Mouse (Mus musculus): ENCODE results near the gene Shb.

Gene Shb

DNA sequence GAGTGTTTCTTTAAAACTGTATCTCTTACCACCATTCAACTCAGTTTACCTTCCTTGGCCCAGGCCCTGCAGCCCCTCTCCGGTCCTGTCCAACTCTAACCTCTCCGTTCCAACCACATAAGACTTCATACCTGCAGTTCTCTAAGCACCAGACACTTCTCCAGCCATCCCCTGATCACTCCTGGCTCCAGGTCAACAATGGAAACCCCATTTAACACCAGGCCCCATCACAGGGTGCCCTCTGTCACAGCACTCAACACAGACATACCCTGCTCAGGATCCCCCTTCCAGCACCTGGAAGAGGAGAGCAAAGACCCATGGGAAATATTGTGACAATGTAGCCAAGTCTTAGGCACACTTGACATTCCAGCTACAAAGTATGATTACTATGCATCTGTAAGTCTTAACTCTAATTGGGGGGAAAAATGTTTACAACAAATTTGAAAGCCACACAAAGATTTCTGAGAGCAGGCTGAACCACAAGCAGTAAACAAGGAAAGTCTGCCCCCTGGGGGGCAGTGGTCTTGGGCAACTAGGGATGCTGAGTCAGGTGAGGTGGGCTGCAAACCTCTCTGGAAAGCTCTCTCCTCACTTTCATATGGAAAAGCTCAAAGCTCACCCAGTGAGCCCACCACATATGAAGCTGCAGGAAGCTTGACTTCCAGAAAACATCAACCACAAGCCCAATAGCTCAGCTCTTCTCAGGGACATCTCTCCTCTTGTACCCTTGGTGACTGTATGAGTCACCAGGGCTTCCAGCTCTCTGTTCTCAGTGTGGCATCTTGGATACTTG, 4.5 kb downstream of the Shb start:
- no peak for DNase-seq (ENCODE audit: low read depth, low spot score)

DNA sequence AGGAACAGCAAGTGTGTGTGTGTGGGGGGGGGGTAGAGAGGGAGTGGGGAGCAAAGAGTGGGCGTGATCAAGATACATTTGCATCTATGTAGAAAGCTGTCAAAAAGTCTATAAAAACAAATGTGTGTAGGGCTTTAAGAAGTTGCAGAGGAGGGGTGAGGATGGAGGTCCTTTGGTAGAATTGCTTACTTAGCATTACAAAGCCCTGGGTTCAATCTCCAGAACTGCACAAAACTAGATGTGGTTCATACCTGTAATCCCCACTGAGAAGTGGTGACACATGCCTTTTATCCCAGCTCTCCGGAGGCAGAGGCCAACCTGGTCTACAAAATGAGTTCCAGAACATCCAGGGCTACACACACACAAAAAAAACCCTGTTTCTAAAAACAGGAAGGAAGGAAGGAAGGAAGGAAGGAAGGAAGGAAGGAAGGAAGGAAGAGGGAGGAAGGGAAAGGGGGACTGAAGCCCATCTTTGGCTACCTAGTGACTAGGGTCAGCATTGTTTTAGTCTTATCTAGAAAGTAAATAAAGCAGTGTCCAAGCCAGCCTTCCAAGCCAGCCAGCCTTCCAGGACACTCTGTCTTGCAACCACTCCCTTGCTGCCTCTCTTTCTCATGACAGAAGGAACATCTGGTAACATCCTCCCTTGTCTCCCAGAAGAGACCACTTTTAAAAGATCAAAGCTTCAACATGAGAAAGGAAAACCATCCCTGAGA, 5.3 kb downstream of the Shb start:
- no peak for DNase-seq (ENCODE audit: low read depth, low spot score)

DNA sequence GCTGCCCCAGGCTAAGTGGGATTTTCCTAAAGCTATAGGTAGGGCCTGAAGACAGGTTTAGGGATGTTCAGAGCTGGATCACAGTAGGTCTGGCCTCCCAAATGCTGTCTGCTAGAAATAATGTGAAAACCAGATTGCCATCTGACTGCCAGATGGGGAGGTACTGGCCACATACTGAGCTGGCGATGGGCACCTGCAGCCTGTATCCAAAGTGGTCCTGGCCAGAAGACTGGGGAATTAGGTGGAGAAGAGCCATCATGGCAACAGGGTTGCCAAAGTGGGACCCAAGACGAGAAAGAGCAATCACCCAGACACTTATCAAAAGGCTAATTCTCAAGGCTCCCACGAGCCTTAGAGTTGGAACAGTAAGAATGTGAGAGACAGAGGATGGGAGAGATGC, 6.1 kb downstream of the Shb start:
- no peak for DNase-seq (ENCODE audit: low read depth, low spot score)

DNA sequence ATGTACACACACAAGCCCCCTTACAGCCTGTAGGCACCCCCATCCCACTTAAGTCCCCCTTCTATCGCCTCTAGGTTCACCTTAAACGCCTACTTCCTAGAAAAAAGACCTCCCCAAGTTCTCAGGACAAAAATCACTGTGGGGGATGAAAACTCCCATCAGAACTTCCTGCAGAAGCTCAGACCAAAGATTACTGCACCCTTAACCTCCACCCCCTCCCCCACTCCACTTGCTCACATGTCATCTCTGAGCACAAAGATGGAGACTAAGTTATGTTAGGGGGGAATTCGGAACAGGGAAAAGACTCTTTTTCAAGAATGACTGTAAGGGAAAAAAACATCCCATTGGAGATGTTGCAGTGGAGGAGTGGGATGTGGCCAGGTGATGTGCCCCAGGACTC, 6.7 kb downstream of the Shb start:
- DNase-seq (ENCODE audit: low read depth, low spot score): no peak

DNA sequence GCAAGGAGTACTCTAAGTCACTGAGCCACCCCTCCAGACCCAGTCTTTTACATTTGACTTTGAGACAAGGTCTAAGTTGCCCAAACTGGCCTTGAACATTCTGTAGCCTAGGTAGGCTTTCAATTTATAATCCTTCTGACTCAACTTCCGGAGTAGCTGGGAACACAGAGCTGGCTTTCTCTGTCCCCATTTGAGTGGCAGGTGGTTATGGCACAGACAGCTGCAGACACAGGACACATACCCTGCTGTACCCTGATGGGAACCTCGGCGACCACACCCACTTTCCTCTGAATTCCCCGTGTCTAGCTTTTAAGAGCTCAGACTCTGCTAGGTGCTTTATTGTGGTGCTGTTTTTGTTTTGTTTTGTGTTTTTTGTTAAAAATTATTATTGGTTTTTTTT, 7.7 kb downstream of the Shb start:
- no peak for DNase-seq (ENCODE audit: low read depth, low spot score)

DNA sequence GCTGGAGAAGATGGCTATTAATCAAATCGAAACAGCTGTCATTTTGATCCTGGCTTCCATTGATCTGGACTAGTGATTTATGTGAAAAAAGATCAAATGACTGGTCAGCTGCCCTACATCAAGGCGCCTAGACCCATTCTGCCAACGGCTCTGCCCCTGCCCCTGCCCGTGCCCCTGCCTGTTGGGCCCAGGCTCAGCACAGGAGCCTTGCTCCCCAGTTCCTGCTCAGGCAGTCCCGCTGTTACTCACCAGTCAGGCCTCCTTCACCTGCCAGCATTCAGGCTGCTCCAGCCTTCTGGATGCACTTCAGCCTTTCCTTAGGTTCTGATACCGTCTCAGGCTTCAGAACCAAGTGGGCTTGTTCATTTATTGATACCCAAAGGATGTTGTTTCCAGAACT, 8.9 kb downstream of the Shb start:
- no peak for DNase-seq (ENCODE audit: low read depth, low spot score)

DNA sequence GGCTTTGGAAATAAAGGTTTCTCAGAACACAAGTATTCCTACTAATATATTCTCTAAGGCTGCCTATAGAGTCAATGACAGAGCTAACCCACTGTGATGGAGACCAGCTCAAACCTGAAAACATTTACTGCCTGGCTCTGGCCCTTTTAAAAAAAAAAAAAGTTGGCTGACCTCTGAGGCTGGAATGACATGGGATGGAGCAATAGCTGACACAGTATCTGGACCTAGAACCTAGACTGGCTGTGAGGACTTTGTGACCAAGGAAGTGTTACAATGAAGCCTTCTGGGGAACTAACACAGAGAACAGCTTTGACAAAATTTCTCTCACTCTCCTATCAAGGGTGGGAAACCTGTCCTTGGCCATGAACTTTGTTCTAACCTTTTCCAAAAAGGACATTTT, 9.3 kb downstream of the Shb start:
- no peak for DNase-seq (ENCODE audit: low read depth, low spot score)

DNA sequence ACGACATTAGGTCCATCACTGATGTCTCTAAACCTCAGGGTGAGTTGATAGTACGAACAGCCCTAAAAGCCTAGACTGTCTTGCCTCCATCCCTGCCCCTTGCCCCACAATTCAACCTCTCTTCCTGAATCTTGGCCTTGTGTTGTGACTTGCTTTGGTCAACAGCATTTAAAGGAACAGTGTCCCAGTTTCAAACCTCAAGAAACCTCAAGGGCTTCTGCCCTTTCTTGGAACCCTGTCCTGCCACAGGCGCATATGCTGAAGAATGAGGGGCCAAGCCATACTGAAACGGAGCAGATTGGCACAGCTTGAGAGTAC, 9.7 kb downstream of the Shb start:
- no peak for DNase-seq (ENCODE audit: low read depth, low spot score)

DNA sequence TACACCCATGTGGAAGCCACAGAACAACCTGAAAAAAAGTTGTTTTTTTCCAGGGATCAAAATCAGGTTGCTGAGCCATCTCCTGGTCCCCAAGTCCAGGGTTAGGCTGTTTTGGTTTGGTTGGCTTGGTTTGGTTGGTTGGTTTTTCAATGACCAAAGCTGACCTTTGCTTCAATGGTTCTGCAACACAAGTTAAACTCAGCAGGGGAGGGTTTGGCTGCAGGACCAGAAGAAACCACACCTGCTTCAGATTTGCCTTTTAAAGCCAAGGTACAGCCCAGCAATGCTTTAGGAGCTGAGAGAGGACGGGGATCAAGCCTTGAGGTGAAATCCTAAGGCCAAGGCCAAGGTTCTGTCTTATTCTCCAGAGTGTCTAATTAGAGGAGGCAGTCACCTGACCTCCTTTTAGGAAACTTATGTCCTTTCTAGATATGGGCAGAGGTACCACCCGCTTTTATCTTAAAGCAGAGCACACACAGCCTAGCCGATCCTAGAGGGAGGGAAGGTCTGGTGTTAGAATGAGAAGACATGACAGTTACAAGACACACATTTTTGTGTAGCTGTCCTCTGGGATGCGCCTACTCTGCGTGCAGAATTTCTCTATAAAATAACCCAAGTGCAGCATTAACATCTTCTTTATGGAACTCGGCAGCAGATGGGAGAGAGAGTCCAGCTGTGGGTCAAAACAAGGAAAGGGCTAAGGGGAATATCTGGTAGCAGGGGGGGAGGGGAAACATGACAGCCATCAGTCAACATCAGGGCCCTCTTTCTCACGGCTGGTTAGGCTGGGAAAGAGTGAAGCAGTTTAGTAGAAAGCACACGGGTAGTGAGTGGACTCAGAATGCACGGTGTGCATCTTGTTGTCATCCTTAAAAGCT, 10.3 kb downstream of the Shb start:
- DNase-seq (ENCODE audit: low read depth, low spot score): no peak

DNA sequence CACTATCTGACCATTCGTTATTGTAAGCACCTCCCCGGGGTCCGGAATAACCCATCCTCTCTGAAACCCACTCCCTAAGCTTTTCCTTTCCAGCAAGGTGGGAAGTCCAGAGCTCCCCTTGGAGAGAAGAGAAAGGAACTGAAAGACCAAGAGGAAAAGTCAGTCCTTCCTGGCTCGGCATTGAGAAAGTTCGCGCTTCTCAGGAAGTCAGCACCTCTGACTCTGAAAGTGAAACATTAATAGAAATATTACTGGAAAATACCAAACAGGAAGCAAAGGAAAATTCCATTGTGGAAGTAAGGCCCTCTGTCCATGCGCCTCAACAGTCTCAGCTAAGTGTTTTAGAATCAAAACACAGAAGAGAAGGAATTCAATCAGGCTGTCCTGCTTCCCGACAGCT, 11.9 kb downstream of the Shb start:
- DNase-seq (ENCODE audit: low read depth, low spot score): no peak

DNA sequence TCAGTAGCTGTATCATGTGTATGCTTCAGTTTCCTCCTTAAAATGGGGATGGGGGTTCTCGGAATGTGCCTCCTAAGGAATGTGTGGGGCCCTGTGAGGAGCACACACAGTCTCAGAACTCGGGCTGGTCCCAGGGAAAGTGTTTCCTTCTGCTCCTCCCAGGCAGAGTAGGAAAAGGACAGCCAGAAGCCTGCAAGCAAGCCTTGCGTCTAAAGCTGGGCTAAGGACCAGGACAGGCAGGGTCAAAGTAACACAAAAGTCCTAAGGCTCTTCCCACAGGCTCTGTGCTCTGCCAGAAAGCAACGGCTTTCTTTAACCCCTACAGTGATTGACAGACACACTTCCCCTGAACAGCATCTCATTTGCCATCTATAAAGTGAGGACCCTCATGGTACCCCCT, 14.9 kb downstream of the Shb start:
- DNase-seq (ENCODE audit: low read depth, low spot score): no peak

DNA sequence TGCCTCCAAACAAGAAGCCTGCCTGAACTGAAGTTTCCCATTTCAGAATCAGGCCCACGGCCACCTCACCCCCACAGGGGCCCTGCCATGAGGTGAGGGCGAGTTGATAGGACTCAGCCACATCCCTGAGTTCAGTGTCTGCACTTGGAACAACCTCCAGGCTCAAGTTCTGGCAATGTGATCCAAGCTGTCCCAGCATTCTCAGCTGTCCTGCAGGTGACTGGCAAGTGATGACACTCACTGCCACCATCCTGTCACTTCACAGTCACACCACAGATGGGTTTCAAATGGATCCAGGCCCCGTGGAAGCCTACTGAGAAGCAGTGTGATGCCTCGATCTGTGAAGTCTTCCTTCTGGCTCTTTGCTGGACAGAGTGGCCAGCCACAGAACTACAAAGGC, 16.4 kb downstream of the Shb start:
- no peak for DNase-seq (ENCODE audit: low read depth, low spot score)

DNA sequence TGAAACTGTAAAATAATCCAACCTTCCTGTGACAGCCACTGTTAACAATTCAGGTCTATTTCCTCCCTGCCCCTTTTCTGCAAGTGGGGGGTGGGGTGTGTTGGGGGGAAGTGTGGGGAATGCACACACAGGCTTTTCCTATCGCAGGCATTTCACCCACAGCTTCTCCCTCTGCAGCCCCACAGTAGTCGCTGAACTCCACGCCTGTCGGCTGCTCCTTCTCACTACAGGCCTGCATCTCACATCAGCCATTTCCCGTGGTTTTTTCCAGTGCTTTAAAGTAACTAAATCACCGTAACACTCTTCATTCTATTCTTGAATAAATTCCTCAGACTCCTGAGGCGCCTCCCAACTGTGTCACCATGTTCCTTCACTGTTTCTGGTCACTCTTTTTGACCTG, 17.9 kb downstream of the Shb start:
- no peak for DNase-seq (ENCODE audit: low read depth, low spot score)

DNA sequence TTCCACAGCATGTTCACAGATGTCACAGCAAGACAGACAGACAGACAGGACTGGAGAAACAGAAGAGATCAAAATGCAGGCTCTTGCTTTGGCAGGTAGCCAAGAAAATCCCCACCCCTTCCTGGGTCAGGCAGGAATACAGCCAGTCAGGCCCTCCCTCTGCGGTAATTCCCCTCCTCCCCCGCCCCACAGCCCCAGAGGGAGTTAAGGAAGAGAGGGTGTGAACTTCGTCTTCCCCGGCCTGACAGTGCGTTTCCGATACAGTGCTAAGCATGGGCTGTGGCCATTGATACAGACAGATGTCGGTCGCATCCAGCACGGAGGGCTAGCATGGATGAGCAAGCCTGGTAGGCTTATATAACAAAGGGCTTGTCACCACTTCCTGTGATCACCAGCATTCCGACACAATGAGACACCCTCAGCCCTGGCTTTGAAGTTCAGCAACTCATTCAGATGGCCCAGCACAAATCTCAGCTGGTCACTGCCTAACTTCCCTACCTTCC, 18.4 kb downstream of the Shb start:
- DNase-seq (ENCODE audit: low read depth, low spot score): peak; percentile 55

DNA sequence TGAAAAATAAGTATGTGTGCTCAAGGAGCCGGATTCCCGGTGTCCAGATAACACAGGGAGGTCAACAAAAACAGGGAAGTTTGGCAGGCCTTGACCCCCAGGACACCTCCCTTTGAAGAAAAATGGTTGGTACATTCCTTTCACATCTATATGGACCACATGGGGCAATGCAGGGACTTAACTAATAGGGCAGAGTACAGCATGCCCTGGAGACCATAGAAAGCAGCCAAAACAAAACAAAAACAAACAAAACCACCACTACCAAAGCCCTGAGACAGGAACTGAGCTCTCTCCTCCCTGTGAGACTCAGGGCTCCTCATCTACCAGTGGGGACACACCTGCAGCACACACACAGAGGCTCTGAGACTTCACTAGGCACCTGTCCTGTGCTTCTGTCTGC, 18.9 kb downstream of the Shb start:
- no peak for DNase-seq (ENCODE audit: low read depth, low spot score)

DNA sequence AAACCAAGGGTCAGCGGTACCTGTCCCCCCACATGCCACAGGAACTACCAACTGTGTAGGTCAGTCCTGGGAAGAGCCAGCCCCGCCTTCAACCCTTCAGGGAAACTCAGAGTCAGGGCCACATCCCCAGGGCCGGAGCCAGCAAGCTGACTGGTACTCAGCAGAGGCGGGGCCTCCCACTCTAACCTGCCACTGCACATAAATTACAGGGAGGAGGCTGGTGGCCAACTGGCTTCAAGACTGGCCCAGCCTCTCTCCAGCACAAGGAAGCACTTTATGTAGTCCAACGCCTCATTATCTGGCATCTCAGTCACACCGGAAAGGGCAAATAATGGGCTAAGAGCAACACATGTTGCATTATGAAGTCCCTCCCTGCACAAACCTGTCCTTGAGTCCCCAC, 22.1 kb downstream of the Shb start:
- DNase-seq (ENCODE audit: low read depth, low spot score): no peak

DNA sequence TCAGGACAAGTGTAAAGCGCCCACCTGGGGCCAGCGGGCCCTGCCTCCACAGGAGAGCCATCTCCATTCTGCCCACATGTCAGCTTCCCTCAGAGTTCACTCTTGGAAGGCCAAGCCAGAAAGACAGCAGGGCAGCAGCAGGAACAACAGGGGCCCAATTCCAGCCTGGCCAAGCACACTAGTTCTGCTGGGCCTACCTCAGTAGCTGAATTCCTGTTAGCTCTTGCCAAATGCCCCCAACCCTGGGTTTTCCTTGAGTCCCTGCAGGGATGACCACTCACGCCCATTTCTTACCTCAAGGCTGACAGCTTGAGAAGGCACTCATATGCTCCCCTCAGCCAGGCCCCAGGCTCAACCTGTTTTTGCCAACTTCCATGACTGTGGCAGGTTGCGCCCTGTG, 22.9 kb downstream of the Shb start:
- no peak for DNase-seq (ENCODE audit: low read depth, low spot score)

DNA sequence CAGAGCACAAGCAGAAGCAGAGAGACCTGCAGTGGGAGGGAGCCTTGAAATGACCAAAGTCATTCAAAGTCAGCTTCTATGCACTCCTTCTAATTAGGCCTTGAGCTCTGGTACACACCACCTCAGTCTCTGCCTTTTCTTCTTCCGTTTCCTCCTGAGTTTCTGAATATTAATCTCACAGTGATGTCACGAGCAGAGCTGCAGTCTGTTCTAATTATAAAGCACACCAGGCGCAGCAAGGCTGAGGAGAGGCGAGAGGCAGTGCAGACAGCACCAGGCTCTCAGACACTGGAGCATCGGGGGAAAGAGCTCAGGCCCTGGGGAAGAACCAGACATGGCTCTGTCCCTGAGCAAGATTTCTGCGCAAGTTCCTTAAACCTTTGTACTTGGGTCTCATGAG, 23.8 kb downstream of the Shb start:
- no peak for DNase-seq (ENCODE audit: low read depth, low spot score)

DNA sequence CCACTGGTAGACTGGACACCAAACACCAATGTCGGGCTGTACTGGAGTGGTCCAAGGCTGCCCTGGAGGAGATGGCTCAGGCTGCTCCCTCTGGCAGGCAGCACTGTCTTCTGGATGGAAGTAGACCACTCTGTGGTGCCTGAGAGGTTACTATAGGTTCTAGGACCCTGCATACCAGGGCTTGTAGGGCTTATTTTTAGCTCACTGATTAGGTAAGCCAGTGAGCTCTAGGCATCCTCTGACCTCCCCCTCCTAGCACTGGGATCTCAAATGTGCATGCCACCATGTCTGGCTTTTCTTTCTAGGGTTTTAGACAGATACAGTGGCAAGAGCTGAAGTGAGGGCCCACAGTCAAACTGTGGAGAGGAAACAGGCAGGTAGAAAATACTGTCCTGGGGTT, 24.8 kb downstream of the Shb start:
- no peak for DNase-seq (ENCODE audit: low read depth, low spot score)

DNA sequence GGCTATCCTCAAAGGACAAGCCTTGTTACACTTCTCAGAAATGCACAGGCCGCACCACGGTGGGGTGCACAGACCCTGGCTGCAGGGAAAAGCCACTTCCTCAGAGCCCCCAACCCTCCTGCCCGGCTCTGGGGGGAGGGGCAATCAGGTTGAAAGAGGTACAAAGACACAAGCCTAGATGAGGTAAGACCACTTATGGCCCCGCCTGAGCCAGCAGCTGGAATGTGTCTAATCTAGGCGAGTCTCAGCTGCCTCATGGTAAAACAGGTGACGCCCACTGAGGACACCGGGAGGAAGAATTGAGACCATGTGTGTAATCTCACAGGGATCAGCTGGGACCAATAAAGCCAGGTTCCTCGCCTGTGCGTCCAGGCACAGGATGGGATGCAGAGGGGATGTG, 25.2 kb downstream of the Shb start:
- no peak for DNase-seq (ENCODE audit: low read depth, low spot score)

DNA sequence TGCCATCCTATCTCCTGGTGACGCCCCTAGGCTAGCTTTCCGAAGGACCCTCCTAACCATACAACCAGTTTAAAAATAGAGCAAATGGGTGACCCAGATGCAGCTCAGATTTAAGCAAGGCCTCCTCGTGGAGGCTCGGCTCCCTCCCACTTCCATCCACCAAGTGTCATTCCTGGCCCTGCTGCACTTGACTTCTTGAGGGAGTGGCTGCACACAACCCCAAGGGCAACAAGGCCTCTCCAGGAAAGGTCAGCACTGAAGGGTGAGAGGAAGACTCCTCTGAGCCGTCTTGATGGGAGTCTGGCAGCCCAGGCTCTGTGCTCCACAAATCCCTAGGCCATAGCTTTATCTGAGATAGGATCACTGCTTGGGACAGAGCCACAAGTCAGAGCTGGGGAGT, 25.7 kb downstream of the Shb start:
- no peak for DNase-seq (ENCODE audit: low read depth, low spot score)

DNA sequence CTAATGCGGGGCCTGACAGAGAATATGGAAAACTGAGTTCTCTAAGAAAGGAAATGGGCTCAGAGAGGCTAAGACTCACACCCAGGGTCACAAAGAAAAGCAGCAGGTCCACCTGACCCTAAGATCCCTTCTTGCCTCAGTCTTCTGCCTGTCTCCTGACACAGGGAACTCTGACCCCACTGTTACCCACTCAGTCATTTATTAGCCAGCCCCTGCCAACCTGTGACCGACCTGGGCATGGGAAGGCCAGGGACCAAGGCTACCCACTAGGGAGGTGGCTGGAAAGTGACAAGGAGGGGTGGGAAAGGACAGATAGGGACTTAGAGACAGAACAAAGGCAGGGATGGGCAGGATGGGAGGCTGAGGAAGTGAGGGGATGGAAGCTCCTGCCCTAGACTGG, 26.6 kb downstream of the Shb start:
- no peak for DNase-seq (ENCODE audit: low read depth, low spot score)

DNA sequence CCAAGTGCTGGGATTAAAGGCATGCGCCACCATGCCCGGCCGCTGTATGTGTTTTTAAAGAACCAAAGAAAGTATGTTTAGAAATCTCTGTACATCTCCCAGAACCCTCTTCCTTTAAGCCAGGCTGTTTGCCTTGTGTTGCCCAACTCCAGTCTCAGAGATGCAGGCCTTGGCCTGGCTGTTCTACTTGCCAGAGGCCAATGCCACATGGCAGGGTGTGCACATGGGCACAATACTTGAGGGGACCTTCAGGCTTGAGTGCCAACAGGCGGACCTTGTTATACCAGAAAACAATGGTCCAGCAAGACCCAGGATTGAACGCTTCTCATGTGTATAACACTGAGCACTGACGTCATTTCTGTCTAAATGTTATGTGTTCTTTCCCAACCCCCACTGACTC, 27.1 kb downstream of the Shb start:
- no peak for DNase-seq (ENCODE audit: low read depth, low spot score)
